Mouse (Mus musculus): Measurements from ENCODE around the gene Egfr.

DNA sequence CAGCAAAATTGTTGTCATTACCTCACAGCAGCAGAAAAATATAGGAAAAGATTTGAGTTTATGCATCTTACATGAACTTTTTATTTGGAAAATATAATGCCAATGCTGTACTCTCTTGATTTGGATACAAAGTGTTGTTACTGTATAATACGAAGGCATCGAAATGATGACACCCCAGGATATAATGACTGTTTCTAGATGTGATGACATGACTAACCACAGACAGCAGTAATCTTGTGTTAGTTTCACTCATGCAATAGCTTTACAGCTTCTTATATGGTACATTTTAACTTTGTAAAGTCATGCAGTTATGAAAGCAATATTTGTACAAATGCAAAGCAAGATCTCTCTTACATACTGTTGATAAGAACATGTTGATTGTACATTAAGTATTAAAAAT, 165.5 kb downstream of the Egfr start:
- TF ChIP-seq CHD2 (IDR thresholded peaks at IDR 0.05; ENCODE audit: low read length): no peak
- no peak for TF ChIP-seq ELF1 (IDR thresholded peaks at IDR 0.05; ENCODE audit: low read depth, low read length)
- no peak for TF ChIP-seq JUN (IDR thresholded peaks at IDR 0.05; ENCODE audit: insufficient read depth, low read depth, low read length)
- no peak for TF ChIP-seq CTCF (conservative IDR thresholded peaks at IDR 0.05 in 1 of 2, IDR thresholded peaks at IDR 0.05 in 1 of 2; ENCODE audit: low read depth in 2 of 2, low read length in 2 of 2)
- no peak for TF ChIP-seq TBP (conservative IDR thresholded peaks at IDR 0.05; ENCODE audit: low read depth, low read length)
- TF ChIP-seq TCF12 (IDR thresholded peaks at IDR 0.05; ENCODE audit: low read depth, low read length): no peak
- TF ChIP-seq SIN3A (IDR thresholded peaks at IDR 0.05; ENCODE audit: low read length): no peak
- no peak for TF ChIP-seq POLR2A (IDR thresholded peaks at IDR 0.05; ENCODE audit: low read depth, low read length)
- TF ChIP-seq EP300 (IDR thresholded peaks at IDR 0.05; ENCODE audit: low read length): no peak
- no peak for TF ChIP-seq MEF2A (IDR thresholded peaks at IDR 0.05; ENCODE audit: borderline replicate concordance, low read depth, low read length)
- TF ChIP-seq KAT2A (IDR thresholded peaks at IDR 0.05; ENCODE audit: insufficient replicate concordance, low read length): no peak
- no peak for TF ChIP-seq IRF4 (IDR thresholded peaks at IDR 0.05; ENCODE audit: low read depth, low read length)
- no peak for TF ChIP-seq BHLHE40 (IDR thresholded peaks at IDR 0.05; ENCODE audit: low read depth, low read length)

All from CH12.LX (cell line).